8 mouse cellular contexts compared by ENCODE assay signal in genomic region chr17:47629717-47630677, GRCm38 (mm10). TPM values are rescaled to one million over a fixed set of nuclear protein-coding genes. Genes with fewer than 3 reads are reported as not detected.
DNase-seq lines count a peak whose midpoint lies in the region; ATAC-seq and TF ChIP-seq lines count a peak whose summit lies in the region.

No protein-coding gene starts in this region.

- intact Hi-C loops in gastrocnemius, postnatal 14 days (cut with DNase I; ENCODE audit: low total_unique reads), result no loop called here

- ATAC-seq in Patski, result peak; percentile 57
- peak; percentile 49 for ATAC-seq in erythroid progenitor cell, adult 5-6 weeks (replicated peaks; ENCODE audit: low FRiP score, poor library complexity, severe bottlenecking)

- DNase-seq in gastrocnemius, adult 18-20 months (ENCODE audit: low spot score), result peak; percentile 34
- DNase-seq in gastrocnemius, postnatal 14 days, result no peak
- DNase-seq in Patski (ENCODE audit: low read depth, low spot score), result no peak
- peak; percentile 57 for DNase-seq in heart, postnatal 4 days
- peak; percentile 21 to 43 for DNase-seq in left cerebral cortex, adult 8-10 months (ENCODE audit: low spot score in 2 of 2)
- DNase-seq in mesoderm, embryonic 11.5 days (ENCODE audit: low read depth, low spot score), result peak; percentile 37
- DNase-seq in spleen, postnatal 4 days (ENCODE audit: low spot score in 2 of 2), result peak; percentile 62 to 84

- CTCF ChIA-PET in Patski (lab: Charles Lee), result interaction anchor here (0.9 to 2.8 kb wide), 3 partner anchors 11 to 119 kb away, joined by 3 to 14 read pairs (median 4); no protein-coding TSS in a partner anchor

- POLR2A ChIA-PET in Patski (lab: Charles Lee), result interaction anchor here (1.1 kb wide), 1 partner anchor 17 kb away, joined by 4 read pairs; no protein-coding TSS in a partner anchor

- H3K27me3 ChIP-seq in Patski, result no peaks in the 10 kb centered on the region

- in situ Hi-C loops in Patski (cut with MboI; ENCODE audit: low pct_unique_long_range_greater_than_20kb), result no loop called here

- no peak for TF ChIP-seq CTCF in Patski (IDR thresholded peaks at IDR 0.05)

RNA-seq across cellular contexts. Expression of gene Usp49, which starts 0.5 kb away (rescaled TPM):
- 1 to 10 TPM; 3.0 to 3.5 TPM for total RNA-seq in gastrocnemius, adult 18-20 months (2021)
- total RNA-seq in gastrocnemius, postnatal 14 days (2021), result 1 to 10 TPM; 3.2 to 4.3 TPM
- polyA plus RNA-seq in Patski (2021), result 10.0 TPM
- total RNA-seq in erythroid progenitor cell, adult 5-6 weeks (2015; ENCODE audit: low replicate concordance), result 26.8 and 35.7 TPM in 2 replicates
- 29.2 and 46.3 TPM in 2 replicates for total RNA-seq in erythroid progenitor cell, adult 5-6 weeks (2017; ENCODE audit: low replicate concordance)
- total RNA-seq in heart, postnatal 4 days (2021), result 1 to 10 TPM; 7.3 to 9.7 TPM
- total RNA-seq in left cerebral cortex, adult 8-10 months (2022), result 10 to 100 TPM; 10.2 to 13.4 (median 11.6) TPM

RNA-seq across cellular contexts. Expression of gene Gm20517, which starts 18.6 kb away (rescaled TPM):
- total RNA-seq in gastrocnemius, adult 18-20 months (2021), result 1 to 10 TPM; 1.6 to 2.6 TPM
- 1 to 10 TPM; 1.2 to 1.9 TPM for total RNA-seq in gastrocnemius, postnatal 14 days (2021)
- 2.4 TPM for polyA plus RNA-seq in Patski (2021)
- total RNA-seq in erythroid progenitor cell, adult 5-6 weeks (2015; ENCODE audit: low replicate concordance), result 11.5 and 13.8 TPM in 2 replicates
- 9.5 and 18.9 TPM in 2 replicates for total RNA-seq in erythroid progenitor cell, adult 5-6 weeks (2017; ENCODE audit: low replicate concordance)
- 1 to 10 TPM; 3.9 to 4.4 TPM for total RNA-seq in heart, postnatal 4 days (2021)
- 1 to 10 TPM; 3.8 to 9.6 (median 6.6) TPM for total RNA-seq in left cerebral cortex, adult 8-10 months (2022)

RNA-seq across cellular contexts. Expression of gene Med20, which starts 18.6 kb away (rescaled TPM):
- total RNA-seq in gastrocnemius, adult 18-20 months (2021), result 10 to 100 TPM; 14.7 to 15.4 TPM
- 10 to 100 TPM; 10.3 to 12.6 TPM for total RNA-seq in gastrocnemius, postnatal 14 days (2021)
- polyA plus RNA-seq in Patski (2021), result 36.3 TPM
- total RNA-seq in erythroid progenitor cell, adult 5-6 weeks (2015; ENCODE audit: low replicate concordance), result 28.1 and 37.8 TPM in 2 replicates
- total RNA-seq in erythroid progenitor cell, adult 5-6 weeks (2017; ENCODE audit: low replicate concordance), result 36.5 and 63.2 TPM in 2 replicates
- total RNA-seq in heart, postnatal 4 days (2021), result 10 to 100 TPM; 20.3 to 20.7 TPM
- total RNA-seq in left cerebral cortex, adult 8-10 months (2022), result 10 to 100 TPM; 26.3 to 34.7 (median 27.2) TPM

RNA-seq across cellular contexts. Expression of gene Bysl, which starts 18.7 kb away (rescaled TPM):
- total RNA-seq in gastrocnemius, adult 18-20 months (2021), result 10 to 100 TPM; 13.9 to 15.3 TPM
- 10 to 100 TPM; 12.3 to 14.8 TPM for total RNA-seq in gastrocnemius, postnatal 14 days (2021)
- polyA plus RNA-seq in Patski (2021), result 18.2 TPM
- total RNA-seq in erythroid progenitor cell, adult 5-6 weeks (2015; ENCODE audit: low replicate concordance), result 5.9 and 8.3 TPM in 2 replicates
- total RNA-seq in erythroid progenitor cell, adult 5-6 weeks (2017; ENCODE audit: low replicate concordance), result 8.4 and 10.4 TPM in 2 replicates
- 10 to 100 TPM; 21.7 to 22.2 TPM for total RNA-seq in heart, postnatal 4 days (2021)
- 10 to 100 TPM; 15.7 to 19.0 (median 17.1) TPM for total RNA-seq in left cerebral cortex, adult 8-10 months (2022)

RNA-seq across cellular contexts. Expression of gene Tomm6, which starts 58.2 kb away (rescaled TPM):
- total RNA-seq in gastrocnemius, adult 18-20 months (2021), result 100 to 1,000 TPM; 121 to 123 TPM
- 100 to 1,000 TPM; 147 to 153 TPM for total RNA-seq in gastrocnemius, postnatal 14 days (2021)
- polyA plus RNA-seq in Patski (2021), result 167 TPM
- 44.7 and 48.6 TPM in 2 replicates for total RNA-seq in erythroid progenitor cell, adult 5-6 weeks (2015; ENCODE audit: low replicate concordance)
- 2.1 and 3.5 TPM in 2 replicates for total RNA-seq in erythroid progenitor cell, adult 5-6 weeks (2017; ENCODE audit: low replicate concordance)
- total RNA-seq in heart, postnatal 4 days (2021), result 100 to 1,000 TPM; 156 to 160 TPM
- total RNA-seq in left cerebral cortex, adult 8-10 months (2022), result 100 to 1,000 TPM; 191 to 212 (median 201) TPM

Comparison
In these comparisons a context has a peak if more than half of its experiments do, and no peak if none do; other contexts are left out.
1. DNase-seq: peak in gastrocnemius, adult 18-20 months (single experiment), heart, postnatal 4 days (single experiment), left cerebral cortex, adult 8-10 months (2 of 2), mesoderm, embryonic 11.5 days (single experiment) and spleen, postnatal 4 days (2 of 2); none in gastrocnemius, postnatal 14 days (single experiment) and Patski (single experiment).